Mouse (Mus musculus) left cerebral cortex, adult 11 months (tissue): ENCODE results near the gene Ifnar1.
A peak's percentile ranks its signal among the peaks of the same experiment; 100 is the strongest.
"Not testable (repeated sequence)": the region's sequence is repeated elsewhere in the genome, so short reads cannot be mapped to it uniquely, and the experiment has no call there.

Experiments used
- DNase-seq: peaks from one replicate; pipeline ENCODE4 v3.0.0; 2022; ENCODE audit warnings: low spot score

The Ifnar1 gene

GRCm38 (mm10) chr16:91484808-91485700 is at the start of gene Ifnar1:
Ifnar1 (plus strand) TSS chr16:91485238.
- peak; percentile 97 for DNase-seq

DNA sequence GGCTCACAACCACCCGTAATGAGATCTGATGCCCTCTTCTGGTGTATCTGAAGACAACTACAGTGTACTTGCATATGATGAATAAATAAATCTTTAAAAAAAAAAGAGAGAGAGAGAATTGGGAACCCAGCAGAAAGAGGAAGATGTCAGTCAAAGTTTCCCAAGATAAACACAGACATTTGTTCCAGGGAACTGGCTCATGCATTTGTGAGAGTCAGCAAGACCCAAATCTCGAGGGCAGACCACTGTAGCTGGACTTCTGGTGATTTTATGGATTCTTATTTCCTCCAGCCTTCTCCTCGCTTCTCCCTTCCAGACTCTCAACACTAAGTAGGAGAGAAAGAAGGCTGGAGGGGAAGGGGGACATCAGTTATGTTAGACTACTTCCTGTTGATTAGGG is 47.0 kb upstream of the Ifnar1 start:
- DNase-seq = no peak

- DNase-seq = not testable (repeated sequence)
Measured at GRCm38 (mm10) chr16:91438599-91438998, 46.4 kb upstream of the Ifnar1 start.

DNA sequence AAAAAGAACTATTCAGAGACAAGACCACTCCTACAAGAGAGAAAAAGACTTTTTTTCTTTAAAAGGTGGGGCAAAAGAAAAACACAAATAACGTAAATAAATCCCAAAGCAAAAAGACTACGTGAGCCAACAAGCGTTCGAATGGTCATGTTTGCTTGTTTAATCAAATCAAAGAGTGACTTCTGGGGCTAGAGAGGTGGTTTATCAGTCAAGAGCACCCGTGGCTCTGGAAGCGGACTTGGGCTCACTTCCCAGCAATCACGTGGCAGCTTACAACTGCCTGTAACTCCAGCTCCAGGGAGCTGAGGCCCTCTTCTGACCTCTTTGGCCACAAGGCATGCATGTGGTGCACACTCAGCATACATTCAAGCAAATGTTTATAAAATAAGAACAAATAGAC is 43.7 kb upstream of the Ifnar1 start:
- no peak for DNase-seq

- no peak for DNase-seq
Measured at GRCm38 (mm10) chr16:91441811-91442240, 43.2 kb upstream of the Ifnar1 start.

DNA sequence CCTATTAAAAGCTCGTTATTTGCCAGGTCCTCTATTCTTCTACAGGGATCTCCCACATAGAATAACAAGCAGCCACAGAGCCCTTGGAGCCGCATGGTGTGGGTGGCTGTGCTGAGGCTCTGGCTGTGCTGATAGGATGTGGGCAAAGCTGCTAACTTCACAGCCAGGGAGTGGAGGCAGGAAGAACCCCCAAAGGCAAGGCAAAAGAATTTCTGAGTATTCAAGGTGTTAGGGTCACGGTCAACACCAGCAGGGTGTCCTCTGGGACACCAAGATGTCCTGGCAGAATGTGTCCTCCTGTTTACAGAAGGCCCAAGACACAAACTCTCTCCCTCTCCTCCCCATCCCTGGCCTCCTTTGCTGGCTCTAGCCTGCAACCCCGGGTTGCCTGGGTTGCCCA is 42.6 kb upstream of the Ifnar1 start:
- DNase-seq = no peak

GRCm38 (mm10) chr16:91443211-91443611 is 41.8 kb upstream of the Ifnar1 start:
- DNase-seq = no peak

- DNase-seq = no peak
Measured at GRCm38 (mm10) chr16:91444847-91445246, 40.2 kb upstream of the Ifnar1 start.

DNA sequence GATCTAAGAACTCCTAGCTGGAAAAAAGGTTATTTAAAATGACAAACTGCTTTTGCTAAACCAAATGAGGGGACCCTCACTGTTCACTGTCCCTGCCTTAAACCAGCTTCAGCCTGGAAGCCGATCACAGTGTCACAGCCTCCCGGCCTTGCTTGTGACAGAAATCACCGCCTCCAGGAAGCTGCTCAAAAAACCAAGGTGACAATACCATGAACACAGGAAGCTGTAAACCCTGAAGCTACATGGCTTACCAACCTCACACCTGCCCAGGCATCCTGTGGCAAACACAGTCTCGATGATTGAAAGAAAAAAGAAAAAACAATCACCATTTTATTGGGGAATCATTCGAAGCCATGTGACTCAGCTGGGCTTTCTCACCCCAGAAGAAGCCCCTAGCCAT is 39.5 kb upstream of the Ifnar1 start:
- no peak for DNase-seq

DNA sequence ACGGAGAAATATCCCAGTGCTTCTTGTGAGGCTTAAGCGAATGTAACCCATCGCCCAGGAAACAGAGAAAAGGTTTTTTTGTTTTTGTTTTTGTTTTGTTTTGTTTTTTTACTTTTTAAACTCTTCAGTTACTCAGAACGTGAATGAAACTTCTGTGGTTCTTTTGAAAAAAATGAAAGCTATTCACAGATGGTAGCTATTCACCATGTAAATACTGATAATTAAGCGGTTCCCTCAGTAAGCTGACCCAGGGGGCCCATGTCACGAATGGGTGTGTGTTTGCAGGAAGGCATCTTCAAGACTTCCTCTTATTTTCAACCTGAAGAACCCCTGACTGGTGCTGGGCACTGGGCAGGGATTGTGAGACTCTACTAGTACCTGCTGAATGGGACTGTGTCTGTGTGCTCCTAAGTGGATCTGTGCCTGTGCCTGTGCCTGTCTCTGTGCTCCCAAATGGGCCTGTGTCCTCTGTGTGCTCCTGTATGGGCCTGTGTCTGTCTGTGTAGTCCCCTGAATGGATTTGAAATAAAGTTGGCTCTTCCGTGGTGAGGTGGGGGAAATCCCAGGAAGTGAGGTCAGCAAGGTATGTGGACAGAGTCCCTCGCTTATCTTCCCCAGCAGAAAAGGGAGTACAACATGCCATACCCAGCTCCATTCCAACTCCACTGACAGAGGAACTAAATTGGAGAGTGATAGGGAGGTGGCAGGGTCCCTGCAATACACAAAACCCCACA is 38.1 kb upstream of the Ifnar1 start:
- DNase-seq = no peak

GRCm38 (mm10) chr16:91447512-91447900 is 37.5 kb upstream of the Ifnar1 start:
- no peak for DNase-seq

- DNase-seq = no peak
Measured at GRCm38 (mm10) chr16:91448088-91448487, 37.0 kb upstream of the Ifnar1 start.

- no peak for DNase-seq
Measured at GRCm38 (mm10) chr16:91448895-91449294, 36.1 kb upstream of the Ifnar1 start.

GRCm38 (mm10) chr16:91450137-91451064 is 34.6 kb upstream of the Ifnar1 start:
- DNase-seq = no peak

DNA sequence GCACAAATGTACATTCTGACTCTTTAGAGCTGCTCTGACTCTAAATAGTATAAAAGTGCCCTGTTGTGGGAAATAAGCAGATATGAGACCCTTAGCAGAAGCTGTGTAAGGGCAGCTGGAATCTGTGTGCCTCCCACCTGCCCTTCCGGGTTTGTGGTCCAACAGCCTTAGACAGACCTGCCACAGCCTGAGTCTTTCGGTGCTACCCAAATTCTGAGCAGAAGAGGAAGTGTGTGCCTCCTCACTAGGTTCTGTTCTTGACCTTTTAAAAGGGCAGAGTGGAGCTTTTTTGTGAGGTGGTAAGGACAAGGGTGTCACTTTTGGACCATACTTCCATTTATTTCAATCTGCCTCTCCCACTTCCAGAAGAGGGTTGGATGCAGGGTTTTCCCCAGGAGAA is 33.1 kb upstream of the Ifnar1 start:
- DNase-seq = no peak

GRCm38 (mm10) chr16:91452363-91452896 is 32.6 kb upstream of the Ifnar1 start:
- DNase-seq = no peak

DNA sequence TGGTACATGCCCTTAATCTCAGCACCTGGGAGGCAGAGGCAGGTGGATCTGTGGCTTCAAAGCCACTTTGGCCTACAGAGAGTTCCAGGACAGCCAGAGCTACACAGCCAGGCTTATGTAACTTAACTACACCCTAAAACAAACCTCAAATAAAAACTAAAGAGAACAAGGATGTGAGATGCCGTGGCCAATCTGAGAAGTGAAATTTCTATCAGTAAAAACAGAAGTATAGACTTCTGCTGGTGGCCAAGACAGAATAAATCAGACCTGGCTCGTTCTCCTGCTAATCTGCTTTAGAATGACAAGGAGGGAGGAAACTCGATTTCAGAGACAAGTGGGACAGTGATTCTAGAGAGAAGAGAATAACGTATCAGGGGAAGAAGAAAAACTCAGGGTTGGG is 29.2 kb upstream of the Ifnar1 start:
- no peak for DNase-seq

DNA sequence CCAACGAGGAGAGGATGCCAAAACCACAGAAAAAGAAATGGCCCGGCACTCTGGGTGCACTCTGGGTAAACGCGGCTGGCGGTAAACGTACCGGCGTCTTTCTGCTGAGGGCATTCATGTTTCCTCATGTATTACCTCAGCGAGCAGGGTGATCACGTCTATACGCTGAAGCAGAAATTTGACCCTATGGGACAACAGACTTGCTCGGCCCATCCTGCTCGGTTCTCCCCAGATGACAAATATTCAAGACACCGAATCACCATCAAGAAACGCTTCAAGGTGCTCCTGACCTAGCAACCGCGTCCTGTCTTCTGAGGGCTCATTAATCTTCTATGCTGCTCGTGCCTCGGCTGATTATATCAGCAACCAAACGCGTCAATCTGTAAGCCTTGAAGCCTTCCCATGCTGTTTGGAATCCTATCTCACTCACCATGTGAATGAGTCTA is 26.7 kb upstream of the Ifnar1 start:
- no peak for DNase-seq

DNA sequence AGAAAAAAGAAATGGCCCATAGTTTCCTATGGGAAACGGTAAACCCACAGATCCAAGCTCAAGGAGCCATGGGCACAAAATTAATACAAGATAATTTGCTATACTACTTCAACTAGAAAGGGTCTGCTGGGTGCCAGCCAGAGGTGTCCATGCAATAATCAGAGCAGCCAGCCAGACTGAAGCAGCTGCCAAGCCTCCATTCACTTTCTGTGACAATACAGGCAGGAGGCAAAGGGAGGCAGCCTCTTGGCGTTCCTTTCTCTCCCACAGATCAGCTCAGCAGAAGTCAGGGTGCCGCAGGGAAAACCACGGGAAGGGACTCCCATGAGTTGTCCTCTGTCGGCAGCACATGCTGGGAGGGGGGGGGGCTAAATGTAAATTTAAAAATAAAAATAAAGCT is 26.1 kb upstream of the Ifnar1 start:
- no peak for DNase-seq

DNA sequence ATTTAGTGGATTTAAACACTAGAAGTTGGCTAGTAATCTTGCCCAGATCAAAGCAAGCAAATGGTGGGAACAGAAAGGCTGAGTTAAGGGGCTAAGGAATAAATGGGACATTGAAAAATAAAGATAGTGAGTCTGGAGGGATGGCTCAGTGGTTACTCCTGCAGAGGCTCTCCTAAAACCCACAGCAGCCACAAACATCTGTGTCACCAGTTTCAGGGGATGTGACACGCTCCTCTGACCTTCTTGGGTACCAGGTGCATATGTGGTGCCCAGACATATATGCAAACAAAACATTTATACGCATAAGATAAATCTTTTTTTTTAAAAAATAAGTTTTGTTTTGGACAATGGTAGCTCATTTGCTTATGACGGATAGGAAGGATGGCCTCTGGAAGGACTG is 25.6 kb upstream of the Ifnar1 start:
- no peak for DNase-seq

GRCm38 (mm10) chr16:91459841-91460370 is 25.1 kb upstream of the Ifnar1 start:
- DNase-seq = no peak
